Mouse (Mus musculus) stomach, postnatal 0 days (tissue): ENCODE measurements at regions not wholly inside any gene's neighbourhood (a gene's known extent, or its start where the extent isn't known, plus 50 kb on each side); places are given as distances from the start of the nearest gene placed in this dataset.

Experiments used
- CTCF ChIP-seq: IDR thresholded peaks from 2 replicates; pipeline ENCODE4 v1.5.1; 2016; ENCODE audit warnings: antibody characterized with exemption, low read depth, mild to moderate bottlenecking, moderate library complexity
- EP300 ChIP-seq: optimal IDR thresholded peaks from 2 replicates; pipeline ENCODE3; 2016; ENCODE audit warnings: antibody characterized with exemption

- TF ChIP-seq EP300 (no peak), CTCF (no peak)
These were observed 137.7 kb upstream of the Mki67 start for GRCm38 (mm10) chr7:135853814-135854324.
